Mouse (Mus musculus) WW6 (cell line): ENCODE measurements around the gene Espnl.

Source experiments
- DNase-seq: peaks from one replicate; pipeline ENCODE4 v3.0.0-alpha.2; 2013; ENCODE audit warnings: low read depth, low spot score

The Espnl gene

GRCm38 (mm10) chr1:91317656-91318055 is 4.2 kb upstream of the Espnl start:
- DNase-seq, result no peak

- DNase-seq, result no peak
Measured at GRCm38 (mm10) chr1:91324646-91325045, 2.8 kb downstream of the Espnl start.

GRCm38 (mm10) chr1:91325488-91326042 is 3.7 kb downstream of the Espnl start:
- no peak for DNase-seq

GRCm38 (mm10) chr1:91332102-91332501 is 10.2 kb downstream of the Espnl start:
- no peak for DNase-seq

- no peak for DNase-seq
Measured at GRCm38 (mm10) chr1:91333582-91333981, 11.7 kb downstream of the Espnl start.

- DNase-seq, result no peak
Measured at GRCm38 (mm10) chr1:91337355-91337754, 15.5 kb downstream of the Espnl start.

GRCm38 (mm10) chr1:91344001-91344400 is 22.1 kb downstream of the Espnl start:
- DNase-seq, result no peak

- no peak for DNase-seq
Measured at GRCm38 (mm10) chr1:91344921-91345685, 23.2 kb downstream of the Espnl start.

- DNase-seq, result no peak
Measured at GRCm38 (mm10) chr1:91346892-91347291, 25.0 kb downstream of the Espnl start.

- DNase-seq, result no peak
Measured at GRCm38 (mm10) chr1:91350841-91351240, 29.0 kb downstream of the Espnl start, which contains the start of gene Klhl30. Klhl30 (plus strand) TSS chr1:91351016.

GRCm38 (mm10) chr1:91351249-91351648 is 29.4 kb downstream of the Espnl start:
- no peak for DNase-seq

- DNase-seq, result no peak
Measured at GRCm38 (mm10) chr1:91352277-91352676, 30.4 kb downstream of the Espnl start.

GRCm38 (mm10) chr1:91356105-91356504 is 34.2 kb downstream of the Espnl start:
- DNase-seq, result no peak

- no peak for DNase-seq
Measured at GRCm38 (mm10) chr1:91362113-91362512, 40.2 kb downstream of the Espnl start.

GRCm38 (mm10) chr1:91364822-91365644 is 43.2 kb downstream of the Espnl start:
- DNase-seq, result no peak

GRCm38 (mm10) chr1:91365816-91366214 is 43.9 kb downstream of the Espnl start:
- DNase-seq, result no peak

GRCm38 (mm10) chr1:91366215-91367108 is 44.6 kb downstream of the Espnl start, which contains the start of gene Erfe:
Erfe (plus strand) TSS chr1:91366430.
- DNase-seq, result peak; percentile 55

GRCm38 (mm10) chr1:91367295-91367694 is 45.4 kb downstream of the Espnl start:
- no peak for DNase-seq

GRCm38 (mm10) chr1:91369408-91369807 is 47.5 kb downstream of the Espnl start:
- DNase-seq, result no peak

GRCm38 (mm10) chr1:91370055-91370454 is 48.2 kb downstream of the Espnl start:
- no peak for DNase-seq

GRCm38 (mm10) chr1:91373414-91373835 is 51.5 kb downstream of the Espnl start:
- no peak for DNase-seq
